Mouse (Mus musculus) monocyte, adult 5-6 weeks (primary cell): ENCODE measurements at regions not wholly inside any gene's neighbourhood (a gene's known extent, or its start where the extent isn't known, plus 50 kb on each side); places are given as distances from the start of the nearest gene placed in this dataset.

Experiments used
- ATAC-seq: fragments of 153-309, 156-312 bp; replicated peaks from 2 replicates; pipeline ENCODE4 v1.8.0; 2017; ENCODE audit warnings: mild to moderate bottlenecking; ENCODE audit not compliant: low TSS enrichment, insufficient number of reproducible peaks, severe bottlenecking, poor library complexity, low FRiP score

DNA sequence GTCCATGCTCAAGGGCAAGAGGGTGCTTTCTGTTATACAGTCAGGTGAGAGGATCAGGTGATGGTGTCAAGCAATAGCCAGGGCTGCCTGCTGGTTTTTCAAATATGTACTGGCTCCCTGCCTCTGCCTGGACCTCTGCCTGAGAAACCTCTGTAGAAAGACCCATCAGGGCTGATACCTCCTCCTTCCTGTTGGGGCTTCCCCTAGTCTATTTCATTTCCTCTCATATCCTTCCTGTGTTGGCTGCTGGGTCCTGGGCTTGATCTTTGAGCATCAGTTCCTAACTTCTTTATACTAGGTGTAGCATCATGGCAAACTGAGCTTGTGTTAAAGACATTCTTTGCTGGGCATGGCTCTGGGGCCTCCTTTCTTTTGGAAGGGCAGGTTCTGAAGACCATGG, 89.5 kb downstream of the Tmem38b start:
- peak; percentile 43; the same call in 1 of the 2 replicates for ATAC-seq

DNA sequence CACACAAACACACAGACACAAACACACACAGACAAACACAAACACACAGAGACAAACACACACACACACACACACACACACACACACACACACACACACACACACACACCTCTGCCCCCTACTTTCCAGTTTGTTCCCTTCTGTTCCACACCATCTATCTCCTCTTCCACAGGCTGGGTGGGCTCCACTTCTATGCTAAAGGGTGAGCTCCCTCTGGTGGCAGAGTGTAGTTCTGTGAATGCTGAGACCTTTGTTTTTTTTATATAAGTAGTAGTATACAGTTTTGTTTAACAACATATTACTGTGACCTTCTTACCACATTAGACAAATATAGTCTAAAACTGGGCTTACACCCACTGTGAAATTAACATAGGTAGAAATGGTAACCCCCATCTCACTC, 93.3 kb downstream of the Tmem38b start:
- no peak for ATAC-seq

DNA sequence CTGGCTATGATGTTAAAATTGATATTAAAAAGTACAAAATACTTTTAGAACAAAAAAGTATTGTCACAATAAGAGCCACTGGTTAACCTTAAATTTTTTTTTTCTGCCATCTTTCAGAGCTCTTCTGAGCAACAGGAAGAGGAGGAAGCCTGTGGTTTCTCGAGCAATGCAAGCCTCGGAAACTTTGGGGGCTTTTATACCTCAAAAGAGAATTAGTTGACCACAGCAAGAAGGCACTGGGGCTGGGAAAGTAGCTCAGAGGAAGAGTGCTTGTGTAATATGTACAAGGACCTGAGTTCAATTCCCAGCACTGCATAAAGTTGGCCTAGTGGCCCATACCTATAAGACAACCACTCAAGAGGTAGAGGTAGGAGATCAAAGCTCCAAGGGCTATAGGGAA, 94.7 kb downstream of the Tmem38b start:
- ATAC-seq, result no peak

- no peak for ATAC-seq
Observed at GRCm38 (mm10) chr4:53931068-53931467, 105.2 kb downstream of the Tmem38b start.

DNA sequence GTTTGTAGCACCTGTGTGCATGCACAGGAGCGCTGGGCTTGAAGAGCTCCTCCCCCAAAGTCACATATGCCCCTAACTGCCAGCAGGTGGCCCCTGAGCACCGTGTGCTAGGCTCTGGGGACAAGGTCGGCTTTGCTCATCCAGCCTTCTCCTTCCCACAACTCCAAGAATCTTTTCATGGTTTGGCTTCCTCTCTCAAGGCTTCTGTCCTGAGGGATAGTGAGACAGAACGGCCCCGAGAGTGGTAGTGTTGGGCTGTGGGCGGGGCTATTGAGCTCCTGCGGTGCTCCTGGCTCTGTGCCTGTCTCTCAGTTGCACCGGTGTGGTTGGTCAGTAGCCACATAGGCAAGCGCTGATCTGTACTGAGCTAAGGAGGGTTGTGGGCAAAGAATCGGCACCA, 105.7 kb downstream of the Tmem38b start:
- no peak; the same call in 1 of the 2 replicates for ATAC-seq

DNA sequence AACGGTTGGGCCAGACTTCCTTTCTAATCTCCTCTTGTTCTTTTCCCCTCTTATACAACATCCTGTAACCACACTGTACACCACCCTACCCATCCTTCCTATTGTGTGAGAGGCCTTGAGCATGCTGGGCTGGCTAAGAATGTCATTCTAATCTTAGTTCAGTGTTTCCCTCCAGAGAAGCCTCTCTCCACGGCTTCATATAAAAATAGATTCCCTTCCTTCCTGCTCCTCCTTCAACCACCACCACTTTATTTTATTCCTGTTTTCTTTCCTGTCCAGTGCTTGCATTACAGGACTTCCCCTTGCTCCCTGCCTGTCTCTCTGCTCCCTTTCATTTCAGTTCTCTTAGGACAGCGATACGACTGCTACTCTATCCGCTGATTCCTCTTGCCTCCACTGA, 109.5 kb downstream of the Tmem38b start:
- no peak for ATAC-seq

GRCm38 (mm10) chr4:53948736-53949135, 122.9 kb downstream of the Tmem38b start:
- no peak for ATAC-seq

DNA sequence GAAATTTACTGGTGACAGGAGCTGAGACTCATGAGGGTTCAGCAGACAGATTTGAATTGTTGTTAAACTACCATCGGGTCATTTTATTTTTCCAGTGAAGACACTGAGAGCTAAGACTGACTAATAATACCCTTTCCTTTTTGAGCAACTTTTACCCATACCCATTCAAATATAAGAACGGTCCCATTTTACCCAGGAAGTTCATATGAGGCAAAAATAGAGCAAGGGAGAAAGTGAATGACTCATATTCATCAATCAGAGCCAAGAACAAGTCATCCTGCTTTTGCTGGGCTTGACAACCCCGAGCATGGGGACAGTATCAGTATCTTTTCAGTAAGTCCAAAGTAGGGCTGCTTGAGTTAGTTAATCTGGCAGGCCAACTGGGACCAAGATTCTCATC, 123.3 kb downstream of the Tmem38b start:
- no peak for ATAC-seq

DNA sequence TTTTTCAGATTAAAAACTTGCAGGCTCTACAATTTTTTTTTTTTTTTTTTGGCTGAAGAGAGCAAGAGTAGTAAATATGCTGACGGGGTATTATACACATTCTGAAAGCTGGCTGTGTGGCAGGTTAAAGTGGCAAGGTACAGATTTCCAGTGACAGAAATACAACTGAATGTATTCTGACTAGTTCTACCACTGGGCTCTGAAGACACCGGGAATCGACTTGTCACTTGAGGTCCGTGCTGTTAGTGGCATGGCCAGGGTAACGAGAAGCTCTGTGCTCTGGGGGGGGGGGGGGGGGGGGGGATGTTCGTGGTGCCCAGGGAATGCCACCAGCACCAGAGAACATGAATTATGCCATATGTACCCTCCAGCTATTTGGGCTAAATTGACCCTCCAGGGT, 124.7 kb downstream of the Tmem38b start:
- no peak for ATAC-seq

- ATAC-seq, result no peak
Observed at GRCm38 (mm10) chr4:53951003-53951733, 125.3 kb downstream of the Tmem38b start.

- no peak for ATAC-seq
Observed at GRCm38 (mm10) chr4:53951734-53952109, 125.9 kb downstream of the Tmem38b start.

DNA sequence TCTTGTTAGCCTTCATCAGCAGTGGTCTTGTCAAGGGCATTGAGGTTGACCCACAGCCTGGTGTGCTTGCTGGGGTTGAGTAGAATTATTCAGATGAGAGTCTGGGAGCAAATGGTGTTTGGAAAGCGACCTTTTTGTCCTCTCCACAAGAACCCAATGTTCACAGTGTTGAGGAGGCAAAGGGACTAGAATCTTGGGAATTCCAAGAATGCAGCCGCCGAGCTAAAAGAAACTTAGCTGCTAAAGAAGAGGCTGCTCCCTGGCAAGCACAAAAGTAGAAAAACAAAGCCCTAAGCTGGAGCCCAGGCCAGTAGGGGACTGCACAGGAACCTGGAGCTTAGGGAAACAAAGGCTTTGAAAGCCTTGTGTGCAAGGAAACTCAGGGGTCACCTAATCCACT, 126.4 kb downstream of the Tmem38b start:
- no peak for ATAC-seq

GRCm38 (mm10) chr4:53962458-53962857, 136.6 kb downstream of the Tmem38b start:
- no peak for ATAC-seq

DNA sequence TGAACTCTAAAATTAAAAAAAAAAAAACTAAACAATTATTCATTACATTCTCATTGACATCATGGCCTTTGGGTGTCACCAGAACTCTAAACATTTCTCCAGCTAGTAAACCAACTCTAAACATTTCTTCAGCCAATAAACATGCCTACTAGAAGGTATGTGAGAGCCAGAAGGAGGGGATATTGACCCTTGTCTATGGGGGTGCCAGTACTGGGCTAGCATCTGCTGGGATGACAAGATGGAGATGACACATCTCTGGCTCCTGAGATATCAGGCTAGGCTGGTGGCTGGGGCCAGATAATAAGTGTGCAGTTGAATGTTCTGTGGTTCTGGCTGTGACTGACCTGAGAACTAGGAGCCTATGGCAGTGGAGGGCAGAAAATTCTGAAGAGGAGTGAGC, 144.6 kb downstream of the Tmem38b start:
- no peak for ATAC-seq

DNA sequence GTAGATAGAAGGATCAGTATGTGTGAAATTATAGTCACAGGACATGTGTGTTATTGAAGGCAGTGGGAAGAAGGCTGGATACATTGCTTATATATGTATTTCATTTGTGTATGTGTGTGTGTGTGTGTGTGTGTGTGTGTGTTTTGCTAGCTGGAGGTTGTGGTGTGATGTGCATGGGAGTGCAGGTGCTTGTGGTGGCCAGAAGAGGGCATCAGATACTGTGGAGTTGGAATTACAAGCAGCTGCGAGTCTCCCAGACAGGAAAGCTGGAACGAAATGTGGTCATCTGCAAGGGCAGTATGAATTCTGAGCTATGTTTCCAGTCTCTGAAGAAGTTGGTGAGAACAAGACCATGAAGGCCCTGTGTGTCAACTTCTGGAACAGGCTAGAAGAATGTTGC, 145.1 kb downstream of the Tmem38b start:
- no peak for ATAC-seq

- ATAC-seq, result no peak
Observed at GRCm38 (mm10) chr4:53976036-53976638, 150.3 kb downstream of the Tmem38b start.

GRCm38 (mm10) chr4:53986519-53987301, 160.9 kb downstream of the Tmem38b start:
- ATAC-seq, result no peak

DNA sequence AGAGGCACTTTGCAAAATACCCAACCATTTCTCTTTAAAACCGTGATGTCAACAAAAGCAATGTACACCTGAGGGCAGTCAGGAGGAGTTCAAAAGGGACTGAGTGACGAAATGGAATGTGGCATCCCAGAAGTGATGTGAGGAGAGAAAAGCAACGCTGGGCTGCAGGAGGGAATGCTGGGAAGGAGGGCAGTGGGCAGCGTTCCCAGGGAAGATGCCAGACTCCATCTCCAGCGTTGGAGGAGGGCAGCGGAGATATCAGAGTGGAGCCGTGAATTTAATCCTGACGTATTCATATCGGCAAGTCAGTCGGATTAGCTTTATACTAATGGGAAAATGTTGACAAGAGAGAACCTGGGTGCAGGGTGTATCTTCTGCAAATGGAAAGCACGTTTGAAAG, 161.7 kb downstream of the Tmem38b start:
- ATAC-seq, result no peak

- no peak for ATAC-seq
Observed at GRCm38 (mm10) chr4:54021069-54021829, 195.4 kb downstream of the Tmem38b start.
